Mouse (Mus musculus) urinary bladder, adult 2 months (tissue): ENCODE measurements around the gene Peli2. TPM values are rescaled to one million over a fixed set of nuclear protein-coding genes. Genes with fewer than 3 reads are reported as not detected.

ENCODE experiments used
- DNase-seq: peaks from one replicate; pipeline ENCODE4 v3.0.0; 2022; ENCODE audit warnings: low spot score
- polyA plus RNA-seq: library from polyadenylated mRNA; depleted of rRNA; stranded (reverse); fragments of >200 nt; gene quantifications from 2 replicates; pipeline ENCODE4 v1.2.3, GENCODE M21; 2012

The Peli2 gene
- polyA plus RNA-seq, 1 experiment, result 25.0 TPM

DNA sequence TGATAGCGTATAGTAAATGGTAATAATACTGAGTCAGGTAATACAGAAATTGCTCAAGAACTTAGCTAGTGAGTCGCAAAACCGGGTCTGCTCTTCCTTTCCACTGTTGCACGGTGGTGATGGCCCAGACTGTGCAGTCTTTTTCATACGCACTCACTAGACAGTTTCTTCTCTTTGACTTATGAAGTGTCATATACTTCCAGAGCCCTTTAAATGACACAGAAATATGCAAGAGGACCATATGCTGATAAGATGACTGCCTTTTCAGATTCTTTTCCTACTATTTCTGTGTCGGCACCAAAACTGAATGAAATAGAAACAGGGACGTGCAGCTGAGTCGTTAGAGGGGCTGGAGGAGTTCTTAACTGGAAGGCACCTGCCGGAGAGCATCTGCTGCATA is 102.1 kb downstream of the Peli2 start:
- no peak for DNase-seq

DNA sequence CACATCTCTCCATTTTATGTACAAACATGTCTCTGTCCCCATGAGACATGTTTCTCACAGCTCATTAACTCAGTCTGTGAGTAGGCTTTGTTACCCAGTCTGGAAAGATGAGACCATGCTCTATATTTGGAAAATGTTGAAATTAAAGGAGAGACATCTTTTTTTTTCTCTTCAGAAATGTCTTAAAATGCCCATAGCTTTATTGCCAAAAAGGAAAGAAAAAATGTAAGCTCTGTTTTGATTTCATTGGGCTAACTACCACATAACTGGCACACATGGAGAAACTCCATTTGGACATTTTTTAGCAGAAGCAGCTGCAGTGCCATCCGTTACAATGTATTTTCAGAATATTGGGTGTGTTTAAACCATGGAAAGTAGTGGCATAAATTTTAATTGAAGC is 103.6 kb downstream of the Peli2 start:
- no peak for DNase-seq

DNA sequence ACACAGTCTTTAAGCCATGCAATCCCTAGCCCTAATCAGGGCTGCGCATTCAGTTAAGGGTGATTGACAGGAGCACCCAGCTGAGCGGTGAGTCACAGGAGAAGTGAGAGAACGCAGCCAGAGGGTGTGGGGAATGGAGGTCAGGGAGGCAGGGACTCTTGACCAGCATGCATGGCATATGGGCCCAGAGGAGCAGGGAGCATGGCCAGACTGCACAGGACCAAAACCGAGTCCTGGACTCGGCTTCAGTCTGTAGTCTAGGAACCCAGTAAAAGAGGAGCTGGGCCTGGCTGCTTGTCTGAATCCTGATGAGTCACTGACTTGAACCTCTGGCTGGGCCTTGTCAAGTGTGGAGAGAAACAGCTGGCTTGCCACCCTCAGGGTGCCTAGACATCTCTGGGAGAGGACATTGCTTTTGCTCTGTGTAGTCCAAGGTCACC is 104.3 kb downstream of the Peli2 start:
- no peak for DNase-seq

DNA sequence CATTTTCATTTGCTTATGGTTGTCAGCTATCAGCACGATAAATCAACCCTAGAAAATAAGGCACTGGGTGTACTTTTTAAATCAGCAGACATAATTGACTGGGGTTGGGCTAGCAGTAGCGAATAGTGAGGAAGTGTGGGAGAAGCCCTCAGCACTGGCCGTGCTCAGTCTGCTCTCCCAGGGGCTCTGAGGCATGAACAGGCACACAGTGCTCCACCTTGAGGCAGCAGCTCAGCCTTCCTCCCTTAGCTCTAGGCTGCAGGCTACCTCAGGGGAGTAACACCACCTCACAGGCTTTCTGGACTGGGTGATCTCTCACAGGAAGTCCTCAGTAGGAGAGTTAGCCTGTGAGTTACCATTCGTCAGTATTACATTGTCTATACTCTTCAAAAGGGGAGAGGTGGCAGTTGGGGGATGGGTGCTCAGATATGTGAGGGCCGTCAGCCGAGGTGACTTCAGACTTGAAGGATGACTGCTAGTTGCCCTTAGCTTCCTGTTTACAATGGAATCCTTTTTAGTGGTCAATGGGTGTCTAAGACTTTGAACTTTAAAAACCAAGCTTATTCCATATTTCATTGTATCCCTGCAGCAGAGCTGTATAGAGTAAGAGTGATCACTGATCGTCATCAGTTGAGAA is 105.3 kb downstream of the Peli2 start:
- no peak for DNase-seq

DNA sequence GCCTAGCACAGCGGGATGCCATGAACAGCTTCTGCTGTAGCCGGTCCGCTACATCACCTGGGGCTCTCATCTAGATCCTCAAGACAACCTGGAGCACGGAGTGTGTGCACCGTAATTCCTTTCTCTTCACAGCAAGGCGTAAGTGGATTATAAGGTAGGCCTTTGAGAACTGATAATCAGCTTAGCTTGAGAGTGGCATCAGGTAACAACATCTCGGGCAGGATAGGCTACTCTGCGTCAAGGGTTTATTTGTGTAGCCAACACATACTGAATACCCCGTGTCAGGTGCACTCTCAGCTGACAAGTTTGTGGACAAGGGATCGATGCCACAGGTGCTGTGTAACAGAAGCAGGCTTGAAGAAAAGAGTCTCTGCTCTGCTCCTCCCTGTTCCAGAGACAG is 106.1 kb downstream of the Peli2 start:
- DNase-seq, result no peak

DNA sequence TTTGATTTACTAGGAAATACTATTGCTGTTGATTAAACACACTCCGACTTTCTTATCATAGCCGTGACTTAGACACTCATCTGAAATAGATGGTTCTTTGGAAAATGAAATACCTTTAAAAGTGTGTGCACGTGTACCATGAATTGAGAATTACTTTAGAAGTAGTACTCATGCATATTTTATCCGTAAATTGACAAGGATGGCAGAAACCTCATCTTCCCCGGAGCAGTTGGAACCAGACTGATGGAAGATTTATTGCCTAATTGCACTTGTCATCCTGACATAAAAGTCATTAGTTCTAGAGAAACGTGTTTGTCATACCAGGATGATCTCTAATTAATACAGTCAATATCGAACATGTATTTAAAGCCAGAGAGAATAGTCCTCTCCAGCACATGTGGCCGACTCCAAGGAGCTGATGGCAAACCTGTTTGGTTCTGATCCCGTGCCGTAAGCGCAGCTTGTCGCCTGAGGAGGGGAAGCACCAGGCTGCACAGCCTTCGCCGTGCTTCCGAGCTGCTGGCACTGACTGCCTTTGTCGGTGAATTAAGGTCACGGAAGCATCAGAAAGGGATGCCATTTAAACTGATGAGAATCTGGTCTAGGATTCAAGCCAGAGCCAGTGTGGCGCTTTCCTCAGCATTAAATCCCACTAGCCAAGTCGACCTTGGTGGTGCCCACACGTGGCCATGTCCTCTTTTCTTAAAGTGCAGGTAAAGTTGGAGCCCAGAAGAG is 114.3 kb downstream of the Peli2 start:
- no peak for DNase-seq

DNA sequence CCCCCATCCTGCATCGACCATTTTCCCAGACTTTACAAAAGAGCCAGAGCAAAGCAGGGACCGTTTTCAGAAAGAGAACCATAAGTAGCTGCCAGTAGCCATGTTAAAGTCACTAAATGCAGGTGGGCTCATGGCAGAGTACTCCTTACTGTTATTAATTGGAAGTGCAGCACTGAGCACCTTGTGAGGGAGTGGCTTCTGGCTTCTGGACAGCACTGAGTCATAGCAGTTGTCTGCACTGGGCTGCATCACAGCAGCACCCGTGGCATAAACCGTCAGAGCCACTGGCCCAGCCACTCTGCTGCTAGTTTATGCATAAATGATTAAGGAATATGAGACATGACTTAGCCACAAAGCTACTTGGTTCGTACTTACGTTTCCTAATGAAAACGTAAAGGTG is 120.7 kb downstream of the Peli2 start:
- DNase-seq, result no peak

DNA sequence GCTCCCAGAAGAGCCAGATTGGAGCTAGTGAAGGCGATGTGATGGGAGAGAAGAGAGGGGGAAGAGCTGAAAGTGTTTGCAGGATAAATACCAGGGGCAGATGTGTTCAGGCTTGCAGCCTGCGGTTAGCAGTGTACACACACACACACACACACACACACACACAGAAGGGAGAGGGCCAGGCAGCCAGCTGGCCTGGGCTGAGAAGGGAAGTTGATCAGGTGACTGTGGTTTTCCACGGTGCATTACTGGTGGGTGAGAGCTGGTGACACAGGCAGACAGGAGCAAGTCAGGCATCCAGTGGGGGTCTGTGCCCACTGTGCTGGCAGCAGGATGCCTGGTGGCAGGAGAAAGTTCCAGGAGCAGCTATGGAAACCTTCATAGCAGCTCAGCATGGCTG is 125.6 kb downstream of the Peli2 start:
- DNase-seq, result no peak

DNA sequence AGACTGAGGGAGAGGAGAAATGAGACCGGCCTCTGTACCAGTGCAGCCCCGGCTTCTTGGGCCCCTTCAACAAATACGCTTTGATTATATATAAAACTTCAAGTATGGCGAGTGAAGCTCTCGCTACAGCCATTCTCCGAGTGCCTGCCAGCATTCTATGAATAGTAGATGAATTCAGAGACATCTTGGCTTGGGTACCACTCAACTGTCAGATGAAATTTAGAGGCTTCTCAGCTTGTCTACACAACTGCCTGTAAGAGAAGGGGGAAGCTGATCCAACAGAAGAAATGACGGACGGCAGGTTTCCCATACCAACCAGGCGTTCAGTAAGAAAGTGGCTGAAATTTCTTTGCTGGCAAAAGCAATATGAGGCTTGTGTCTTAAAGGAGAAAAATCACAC is 126.3 kb downstream of the Peli2 start:
- no peak for DNase-seq

DNA sequence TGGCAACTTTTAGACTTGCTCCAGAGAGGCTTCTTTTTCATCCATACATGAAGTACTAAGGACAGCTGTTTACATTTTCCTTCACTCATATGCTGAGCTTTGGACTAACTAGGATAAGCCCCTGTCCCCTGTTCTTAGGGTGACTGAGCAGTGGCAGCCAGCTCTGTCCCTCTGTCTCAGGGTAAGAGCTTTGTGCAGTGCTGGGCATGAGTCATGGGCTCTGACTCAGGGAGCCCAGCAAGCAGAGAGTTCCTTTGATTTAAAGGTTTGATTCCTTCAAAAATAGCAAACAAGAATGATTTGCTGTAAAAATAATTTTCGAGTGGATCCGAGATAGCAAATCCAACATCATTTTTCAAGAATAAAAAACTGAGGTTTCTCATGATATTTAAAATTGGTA is 128.8 kb downstream of the Peli2 start:
- no peak for DNase-seq

DNA sequence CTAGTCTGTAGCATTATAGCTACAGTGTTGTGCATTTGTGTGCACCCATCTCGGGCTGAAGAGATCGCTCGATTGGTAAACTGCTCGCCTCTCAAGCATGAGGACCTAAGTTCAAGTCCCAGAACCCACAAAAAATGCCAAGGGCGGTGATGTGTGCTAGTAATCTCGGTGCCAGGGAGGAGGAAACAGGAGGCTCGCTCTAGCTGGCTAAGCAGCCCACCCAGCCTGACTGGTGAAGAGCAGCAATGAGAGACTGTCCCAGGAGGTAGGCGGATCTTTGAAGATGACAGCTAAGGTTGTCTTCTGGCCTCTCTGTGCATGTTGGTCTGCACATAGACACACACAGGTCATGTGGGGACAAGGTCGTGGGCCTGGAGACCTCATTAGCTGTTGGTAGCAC is 129.3 kb downstream of the Peli2 start:
- DNase-seq, result no peak

DNA sequence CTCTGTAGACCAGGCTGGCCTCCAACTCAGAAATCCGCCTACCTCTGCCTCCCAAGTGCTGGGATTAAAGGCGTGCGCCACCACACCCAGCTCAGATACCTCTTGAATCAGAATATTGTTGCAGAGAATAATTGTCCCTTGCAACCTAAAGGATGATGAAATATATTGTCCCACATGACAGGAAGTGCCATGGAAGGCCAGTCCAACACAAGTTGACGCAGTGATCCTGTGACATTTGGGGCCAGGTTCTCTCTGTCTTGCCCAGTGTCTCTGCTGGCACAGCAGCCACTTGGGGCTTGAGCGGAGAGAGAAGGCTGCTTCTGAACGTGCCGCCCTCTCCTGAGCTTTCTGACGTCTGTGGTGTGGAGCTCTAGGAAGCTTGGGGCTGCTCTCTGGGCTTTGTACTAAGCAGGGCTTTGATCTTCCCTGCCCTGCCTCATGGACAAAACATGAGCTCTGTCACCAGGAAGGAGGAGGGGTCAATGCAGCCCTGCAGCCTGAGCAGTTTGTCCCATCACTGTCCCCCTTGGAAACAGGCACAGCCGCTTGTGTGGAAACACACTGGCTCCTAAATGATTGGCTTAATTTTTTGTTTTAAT is 130.9 kb downstream of the Peli2 start:
- no peak for DNase-seq

DNA sequence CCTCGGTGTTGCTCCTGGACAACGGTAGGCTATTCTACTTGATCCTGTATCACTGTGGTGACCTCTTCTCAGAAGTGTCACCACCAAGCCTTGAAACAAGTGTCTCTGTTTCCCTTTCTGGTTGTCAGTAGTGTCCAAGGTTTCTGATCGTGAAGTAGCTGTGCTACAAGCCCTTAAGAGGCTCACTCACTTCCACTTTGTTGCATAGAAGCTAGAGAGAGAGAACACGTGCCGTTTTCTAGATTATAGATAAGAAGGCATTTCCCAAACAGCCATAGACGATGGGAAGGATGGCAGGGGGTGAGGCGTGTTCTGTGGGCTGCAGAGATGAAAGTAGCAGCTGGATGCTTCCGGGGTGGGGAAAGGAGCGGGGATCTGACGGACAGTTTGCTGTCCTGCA is 132.6 kb downstream of the Peli2 start:
- DNase-seq, result no peak

DNA sequence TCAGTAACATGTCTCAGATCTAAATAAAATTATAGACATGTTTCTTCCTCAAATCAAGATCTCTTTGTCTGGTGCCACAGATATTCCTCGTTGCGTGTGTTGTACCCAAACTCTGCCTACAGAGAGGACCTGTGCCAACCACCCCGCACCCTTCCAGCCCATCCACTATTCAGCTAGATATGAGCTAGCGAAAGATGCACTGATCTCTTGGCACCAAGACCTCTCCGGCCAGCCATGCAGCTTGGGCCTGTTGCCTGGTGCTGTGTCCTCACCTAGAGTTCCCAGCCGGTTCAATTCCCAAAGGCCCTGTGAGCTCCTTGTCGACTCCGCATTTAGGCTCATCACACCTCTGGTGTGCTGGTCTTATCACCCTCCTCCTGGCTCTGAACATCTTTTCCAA is 134.1 kb downstream of the Peli2 start:
- no peak for DNase-seq

DNA sequence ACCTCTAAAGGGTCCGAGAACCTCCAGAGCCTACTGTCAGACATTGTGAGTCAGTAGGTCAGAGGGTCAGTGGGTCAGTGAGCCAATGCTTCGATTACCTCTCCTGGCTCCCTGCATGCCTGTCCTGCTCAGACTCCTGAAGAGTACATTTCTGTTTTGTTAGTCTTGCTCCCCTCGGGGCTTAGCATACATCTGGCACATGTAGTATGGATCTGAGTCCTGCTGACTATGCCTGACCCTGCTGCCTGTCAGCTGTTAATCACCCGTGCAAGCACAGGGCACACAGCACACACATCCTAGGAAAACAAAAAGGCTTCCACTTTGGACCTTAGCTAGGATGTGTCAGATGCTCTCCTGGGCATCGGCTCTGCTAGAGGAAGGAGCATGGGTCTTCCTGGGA is 134.7 kb downstream of the Peli2 start:
- no peak for DNase-seq

DNA sequence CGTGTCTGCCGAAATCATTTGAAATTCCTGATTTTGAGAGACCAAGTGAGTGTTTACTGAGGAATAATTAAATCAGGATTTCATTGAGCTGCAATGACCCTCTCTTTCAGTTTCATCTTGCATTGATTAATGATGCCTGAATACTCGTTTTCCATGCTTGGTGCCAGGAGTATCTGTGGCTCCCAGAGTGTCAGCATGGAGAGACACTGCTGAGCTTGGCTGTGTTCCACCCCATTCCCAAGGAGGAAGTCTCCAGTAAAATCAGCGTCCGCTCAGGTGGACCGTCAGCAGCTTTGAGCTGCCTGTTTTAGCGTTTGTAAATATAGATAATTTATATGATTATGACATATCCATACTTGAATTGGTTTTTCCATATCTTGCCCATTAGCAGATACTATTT is 137.1 kb downstream of the Peli2 start:
- no peak for DNase-seq

DNA sequence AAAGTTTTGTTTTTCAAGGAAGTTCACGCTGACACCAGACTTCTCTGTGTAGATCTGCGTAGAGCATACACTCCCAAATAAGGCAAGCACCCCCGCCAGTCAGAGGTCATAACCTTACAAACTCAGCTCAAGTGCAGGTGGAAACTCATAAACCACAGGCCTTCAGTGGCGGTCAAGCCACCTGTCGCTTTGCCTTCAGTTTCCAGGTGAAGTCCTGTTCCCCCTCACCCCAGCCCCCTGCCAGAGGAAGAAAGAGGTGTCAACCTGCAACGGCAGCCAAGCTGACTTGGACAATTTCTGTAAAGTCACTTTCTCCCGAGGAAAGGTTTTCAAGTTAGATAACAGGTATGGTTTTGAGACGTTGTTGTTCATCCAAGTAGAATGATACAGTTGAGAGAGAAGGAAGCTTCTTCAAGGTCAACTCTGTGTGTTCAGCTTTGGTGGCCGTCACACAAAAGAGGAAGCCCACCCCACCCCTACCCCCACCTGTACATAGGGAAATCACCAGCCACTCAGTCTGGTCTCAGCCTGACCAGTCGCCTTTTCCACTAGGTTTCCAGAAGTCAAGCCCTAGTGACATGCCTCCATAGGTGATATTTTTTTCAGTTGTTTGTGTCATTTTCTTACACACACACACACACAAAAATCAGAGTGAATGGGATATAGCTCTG is 138.2 kb downstream of the Peli2 start:
- no peak for DNase-seq

DNA sequence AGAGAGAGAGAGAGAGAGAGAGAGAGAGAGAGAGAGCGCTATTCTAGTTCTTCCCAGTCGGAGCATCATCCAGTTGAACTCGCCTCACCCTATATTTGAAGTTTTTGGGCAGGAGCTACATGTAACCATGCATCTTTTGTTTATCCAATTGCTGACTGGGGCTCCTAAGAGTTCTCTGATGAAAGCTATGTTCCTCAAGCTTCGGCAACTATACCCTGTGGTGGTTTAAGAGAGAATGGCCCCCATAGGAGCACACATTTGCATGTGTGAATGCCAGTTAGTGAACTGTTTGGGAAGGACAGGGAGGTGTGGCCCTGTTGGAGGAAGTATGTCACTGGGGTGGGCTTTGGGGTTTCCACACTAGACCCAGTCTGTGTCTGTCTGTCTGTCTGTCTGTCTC is 142.5 kb downstream of the Peli2 start:
- no peak for DNase-seq

DNA sequence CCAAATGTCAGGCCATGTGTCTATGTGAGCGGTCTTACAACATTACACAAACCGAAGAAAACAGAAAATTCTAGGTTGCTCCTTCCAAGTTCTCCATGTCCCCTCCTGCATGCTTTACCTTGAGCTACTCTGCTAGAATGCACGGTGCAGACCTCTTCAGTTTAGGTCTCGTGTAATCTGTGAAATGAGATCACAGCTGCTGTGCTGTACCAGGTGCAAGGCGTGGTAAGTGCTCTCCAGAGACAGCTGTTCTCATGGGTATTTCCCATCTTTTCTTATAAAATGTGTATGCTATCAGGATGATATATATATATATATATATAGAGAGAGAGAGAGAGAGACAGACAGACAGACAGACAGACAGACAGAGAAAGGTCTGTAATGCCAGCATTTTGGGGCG is 146.1 kb downstream of the Peli2 start:
- no peak for DNase-seq

DNA sequence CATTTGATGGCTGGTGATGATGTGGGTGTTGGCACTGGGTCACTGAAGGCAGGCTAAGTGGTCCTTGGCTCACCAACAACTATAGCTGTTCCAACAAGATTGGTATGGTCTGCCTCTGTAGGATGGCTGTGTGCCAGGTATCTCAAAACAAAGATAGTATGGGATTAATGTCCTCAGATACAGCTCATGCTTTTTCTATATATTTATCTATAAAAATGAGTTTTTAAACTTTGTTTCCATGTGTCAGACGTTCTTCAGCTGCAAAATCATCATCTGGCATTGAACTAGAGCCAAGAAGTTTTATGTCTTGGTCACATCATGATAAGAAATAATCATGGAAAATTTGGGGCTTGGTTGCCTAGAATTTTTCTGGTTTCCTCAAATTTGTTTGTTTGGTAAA is 157.7 kb downstream of the Peli2 start:
- DNase-seq, result no peak

DNA sequence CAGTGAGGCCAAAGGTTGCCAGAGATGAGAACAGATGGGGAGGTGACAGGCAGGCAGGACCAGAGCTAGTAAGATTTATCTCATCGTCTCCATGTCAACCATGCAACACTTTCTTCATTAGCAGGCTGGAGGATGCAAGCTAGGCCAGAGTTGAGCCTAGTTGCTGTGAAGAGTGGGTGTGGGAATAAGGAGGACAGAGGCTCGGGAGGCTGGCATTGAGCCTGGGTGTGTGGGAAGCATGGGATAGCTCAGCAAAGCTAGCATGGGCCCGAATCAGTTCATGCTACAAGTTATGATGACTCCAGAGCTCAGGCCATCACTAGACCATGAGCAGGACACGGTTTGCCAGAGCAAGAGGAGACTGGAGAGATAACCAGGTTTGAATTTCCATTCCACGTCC is 166.3 kb downstream of the Peli2 start:
- DNase-seq, result no peak

DNA sequence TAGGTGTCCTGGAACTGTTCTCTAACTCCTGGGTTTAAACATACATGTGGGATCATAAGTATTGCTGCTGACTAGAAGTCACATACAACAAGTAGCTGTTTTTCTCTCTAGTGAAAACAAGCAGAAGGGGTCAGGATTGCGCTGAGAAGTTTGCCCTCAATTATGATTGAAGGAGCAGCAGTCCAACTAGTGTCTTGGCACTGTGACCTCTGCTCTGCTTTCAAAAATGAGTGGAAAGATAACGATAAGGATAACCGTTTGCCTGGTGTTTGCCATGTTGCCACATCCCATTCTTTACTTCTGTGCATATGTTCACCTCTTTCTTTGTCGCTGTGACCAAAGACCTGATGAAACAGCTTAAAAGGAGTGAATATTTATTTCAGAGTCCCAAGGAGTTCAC is 167.0 kb downstream of the Peli2 start:
- no peak for DNase-seq

DNA sequence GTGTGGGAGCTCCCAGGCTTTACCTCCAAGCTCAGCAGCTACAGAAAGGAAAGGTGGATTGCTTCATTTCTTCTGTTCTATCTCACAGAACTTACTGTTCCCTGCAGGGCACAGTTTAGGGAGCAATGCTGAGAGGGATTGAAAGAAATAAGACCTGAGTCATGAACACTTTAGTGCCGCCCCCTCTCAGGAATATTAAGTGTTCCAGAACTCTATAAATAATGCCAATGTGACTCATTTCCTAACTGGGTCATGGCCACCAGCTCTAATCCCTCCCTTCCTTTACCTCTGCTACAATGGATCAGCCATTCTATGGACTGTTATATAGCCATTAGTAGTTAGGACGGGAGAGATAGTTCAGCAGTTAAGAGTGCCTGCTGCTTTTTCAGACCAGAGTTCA is 168.0 kb downstream of the Peli2 start:
- DNase-seq, result no peak
